Mouse (Mus musculus) liver, postnatal 0 days (tissue): Measurements from ENCODE around the gene Ltbr. TPM values are rescaled to one million over a fixed set of nuclear protein-coding genes. Genes with fewer than 3 reads are reported as not detected.
"Not testable (repeated sequence)": the region's sequence is repeated elsewhere in the genome, so short reads cannot be mapped to it uniquely, and the experiment has no call there.

Experiments
- ATAC-seq: fragments of 200-750 bp; cut with Nextera tagmentation; 2 replicates; pipeline ENCODE4 v1.8.0; 2017; ENCODE audit warnings: mild to moderate bottlenecking, moderate library complexity
- DNase-seq: peaks from one replicate; pipeline ENCODE4 v3.0.0-alpha.2; 2016
- H3K27ac ChIP-seq: fragments of 300-500 bp; sonication (generic); 2 replicates; pipeline ENCODE4 v1.5.1; 2014; ENCODE audit warnings: antibody characterized with exemption, moderate library complexity, mild to moderate bottlenecking, low read depth
- H3K27me3 ChIP-seq: fragments of 300-500 bp; sonication (generic); 2 replicates; pipeline ENCODE4 v1.6.1; 2014; ENCODE audit warnings: low read length, control low read depth, mixed read lengths; ENCODE audit not compliant: insufficient read depth
- H3K36me3 ChIP-seq: fragments of 300-500 bp; sonication (generic); replicated peaks from 2 replicates; pipeline ENCODE4 v1.6.1; 2014; ENCODE audit warnings: mild to moderate bottlenecking, control low read depth, low read length, moderate library complexity, mixed read lengths; ENCODE audit not compliant: insufficient read depth
- H3K4me1 ChIP-seq: fragments of 300-500 bp; sonication (generic); 2 replicates; pipeline ENCODE4 v1.6.1; 2014; ENCODE audit warnings: antibody characterized with exemption, mild to moderate bottlenecking, control low read depth; ENCODE audit not compliant: insufficient read depth
- H3K4me2 ChIP-seq: fragments of 300-500 bp; sonication (generic); 2 replicates; pipeline ENCODE4 v1.6.1; 2014; ENCODE audit warnings: low read depth, mild to moderate bottlenecking, low read length, moderate library complexity, mixed read lengths
- H3K4me3 ChIP-seq: fragments of 300-500 bp; sonication (generic); 2 replicates; pipeline ENCODE4 v1.5.1; 2014; ENCODE audit warnings: low read depth, low read length
- H3K9ac ChIP-seq: fragments of 300-500 bp; sonication (generic); replicated peaks from 2 replicates; pipeline ENCODE4 v1.6.1; 2014; ENCODE audit warnings: mild to moderate bottlenecking, moderate library complexity
- H3K9me3 ChIP-seq: fragments of 300-500 bp; sonication (generic); 2 replicates; pipeline ENCODE4 v1.6.1; 2016; ENCODE audit warnings: mild to moderate bottlenecking, control low read depth, low read length, mixed read lengths
- CTCF ChIP-seq: sonication (generic); IDR thresholded peaks from 2 replicates; pipeline ENCODE4 v1.5.1; 2016; ENCODE audit warnings: antibody characterized with exemption, low read depth
- EP300 ChIP-seq: IDR thresholded peaks from 2 replicates; pipeline ENCODE4 v1.6.1; 2016; ENCODE audit warnings: antibody characterized with exemption, low read depth, mild to moderate bottlenecking
- WGBS: fragments of 180-500 bp; shearing (Covaris S2); extraction: QIAGEN DNeasy Blood & Tissue Kit; methylation state at CpG from one replicate; pipeline ENCODE4 v1.1.7; 2014; ENCODE audit not compliant: insufficient replicate concordance; 5-methylcytosine and 5-hydroxymethylcytosine counted together
- polyA plus RNA-seq: library from polyadenylated mRNA; unstranded; fragments of >200 nt; fragmentation: Nextera tagmentation; extraction: Ambion mirVana; gene quantifications from 2 replicates; pipeline ENCODE4 v1.2.1, GENCODE M21; 2015

Gene Ltbr
- polyA plus RNA-seq, 1 experiment from 2014 or later: 31.8 TPM

DNA sequence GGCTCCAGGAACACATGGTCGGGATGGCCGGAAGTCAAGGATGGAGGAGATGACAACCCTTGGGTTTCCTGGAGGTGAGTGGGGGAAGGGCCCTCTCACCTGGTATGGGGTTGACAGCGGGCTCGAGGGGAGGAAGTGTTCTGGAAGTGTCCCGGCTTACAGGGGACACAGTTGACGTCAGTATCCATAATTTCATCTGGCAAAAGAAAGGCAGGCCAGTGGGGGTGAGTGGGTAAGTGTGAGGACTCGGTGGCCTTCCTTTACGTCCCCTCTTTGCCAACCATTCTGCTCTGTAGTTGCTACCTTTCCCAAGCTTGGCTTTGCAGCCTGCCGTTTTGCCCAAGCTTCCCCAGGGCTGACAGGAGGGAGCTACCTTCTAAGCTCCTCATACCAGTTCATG, 1.5 kb downstream of the Ltbr start:
- DNase-seq (no peak), ATAC-seq (no peak)
- H3K27ac ChIP-seq: no peak overlapping the region
- peak overlapping the region; percentile 88; the same call in 1 of the 2 replicates for H3K9ac ChIP-seq
- H3K4me3 ChIP-seq: peak overlapping the region; percentile 68
- TF ChIP-seq EP300: no peak
- no peak for TF ChIP-seq CTCF
- peaks cover 16% of the 10 kb centered on the region for H3K4me1 ChIP-seq
- no peaks in the 10 kb centered on the region for H3K27me3 ChIP-seq
- WGBS: 75% methylated on average over 9 of the region's 9 CpGs
- H3K9me3 ChIP-seq: no peaks in the 10 kb centered on the region
- H3K4me2 ChIP-seq: peak overlapping the region; percentile 81
- peaks cover 8% of the 10 kb centered on the region for H3K36me3 ChIP-seq

- no peak overlapping the region for H3K4me3 ChIP-seq
- no peak for DNase-seq
- no peaks in the 10 kb centered on the region for H3K9me3 ChIP-seq
- peaks cover 13% of the 10 kb centered on the region for H3K36me3 ChIP-seq
- peak; percentile 9; the same call in 1 of the 2 replicates for ATAC-seq
- 0 out of 2 replicates have a peak overlapping the region, but pooled peaks have one; percentile 30 for H3K27ac ChIP-seq
- peaks cover 15% of the 10 kb centered on the region for H3K4me1 ChIP-seq
- no peak overlapping the region for H3K4me2 ChIP-seq
- no peaks in the 10 kb centered on the region for H3K27me3 ChIP-seq
- WGBS: 77% methylated on average over 5 of the region's 5 CpGs
- H3K9ac ChIP-seq: peak overlapping the region; percentile 26; the same call in 1 of the 2 replicates
- peak; percentile 27 for TF ChIP-seq CTCF
- TF ChIP-seq EP300: no peak
Measured at GRCm38 (mm10) chr6:125309406-125309805, 4.3 kb downstream of the Ltbr start.

GRCm38 (mm10) chr6:125308921-125309320, 4.8 kb downstream of the Ltbr start:
- no peak overlapping the region for H3K4me2 ChIP-seq
- peaks cover 13% of the 10 kb centered on the region for H3K36me3 ChIP-seq
- peaks cover 10% of the 10 kb centered on the region for H3K4me1 ChIP-seq
- no peak overlapping the region for H3K27ac ChIP-seq
- DNase-seq (no peak), ATAC-seq (no peak)
- H3K4me3 ChIP-seq: no peak overlapping the region
- no peaks in the 10 kb centered on the region for H3K9me3 ChIP-seq
- peak overlapping the region; percentile 26; the same call in 1 of the 2 replicates for H3K9ac ChIP-seq
- WGBS: 56% methylated on average over 13 of the region's 13 CpGs
- H3K27me3 ChIP-seq: no peaks in the 10 kb centered on the region
- TF ChIP-seq CTCF (no peak), EP300 (no peak)

GRCm38 (mm10) chr6:125307091-125307490, 6.6 kb downstream of the Ltbr start:
- ATAC-seq (no peak), DNase-seq (no peak)
- no peak overlapping the region for H3K27ac ChIP-seq
- H3K9ac ChIP-seq: no peak overlapping the region
- no peaks in the 10 kb centered on the region for H3K27me3 ChIP-seq
- 81% methylated on average over 5 of the region's 5 CpGs for whole genome bisulfite sequencing
- no peaks in the 10 kb centered on the region for H3K9me3 ChIP-seq
- H3K4me1 ChIP-seq: peaks cover 5% of the 10 kb centered on the region
- H3K36me3 ChIP-seq: peaks cover 13% of the 10 kb centered on the region
- TF ChIP-seq EP300: no peak
- TF ChIP-seq CTCF: no peak
- H3K4me3 ChIP-seq: no peak overlapping the region
- no peak overlapping the region for H3K4me2 ChIP-seq

DNA sequence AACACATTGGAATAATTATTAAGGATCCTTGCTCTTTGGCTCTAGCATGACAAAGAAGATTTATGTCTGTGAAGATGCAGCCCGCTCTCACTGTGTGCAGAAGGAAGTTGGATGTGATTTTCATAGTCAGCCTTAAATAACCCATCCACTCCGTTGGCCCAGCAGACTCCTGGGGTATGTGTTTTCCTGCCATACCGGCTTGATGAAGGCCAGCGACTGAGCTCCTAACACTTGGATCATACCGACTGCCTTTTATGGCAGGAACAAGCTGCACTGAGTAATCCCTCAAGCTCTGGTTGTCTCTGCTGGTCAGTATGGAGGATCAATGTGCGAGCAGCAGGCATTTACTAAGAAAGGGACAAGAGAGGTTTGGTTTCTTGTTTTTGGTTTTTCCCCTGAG, 8.2 kb downstream of the Ltbr start:
- WGBS: 77% methylated on average over 6 of the region's 6 CpGs
- TF ChIP-seq EP300: no peak
- DNase-seq: no peak

DNA sequence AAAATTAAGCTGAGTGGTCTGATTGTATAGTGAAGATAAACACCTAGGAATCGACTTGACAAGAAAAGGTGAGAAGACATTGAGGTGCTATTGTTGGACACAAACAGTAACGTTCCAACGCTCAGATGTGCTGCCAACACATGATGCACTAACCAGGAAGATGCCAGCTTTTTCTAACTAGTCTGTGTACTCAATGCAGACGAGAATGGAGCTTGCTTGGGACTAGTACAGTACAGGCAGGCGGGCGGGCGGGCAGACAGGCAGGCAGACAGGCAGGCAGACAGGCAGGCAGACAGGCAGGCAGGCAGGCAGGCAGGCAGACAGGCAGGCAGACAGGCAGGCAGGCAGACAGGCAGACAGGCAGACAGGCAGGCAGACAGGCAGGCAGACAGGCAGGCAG, 9.3 kb downstream of the Ltbr start:
- H3K4me2 ChIP-seq, H3K4me1 ChIP-seq, ATAC-seq, H3K27ac ChIP-seq, H3K27me3 ChIP-seq, H3K4me3 ChIP-seq, H3K9me3 ChIP-seq, H3K9ac ChIP-seq, H3K36me3 ChIP-seq, DNase-seq: not testable (repeated sequence)
- 82% methylated on average over 7 of the region's 7 CpGs for WGBS

More for the DNA sequence above, 8.2 kb downstream of the Ltbr start:
- no peaks in the 10 kb centered on the region for H3K27me3 ChIP-seq
- H3K36me3 ChIP-seq: peaks cover 11% of the 10 kb centered on the region
- H3K27ac ChIP-seq: no peak overlapping the region
- no peak overlapping the region for H3K9ac ChIP-seq
- no peak overlapping the region for H3K4me3 ChIP-seq
- H3K4me2 ChIP-seq: no peak overlapping the region
- 0 out of 2 replicates have a peak, but pooled peaks cover 2% of the 10 kb centered on the region for H3K4me1 ChIP-seq
- no peak for ATAC-seq
- no peaks in the 10 kb centered on the region for H3K9me3 ChIP-seq

GRCm38 (mm10) chr6:125303242-125303641, 10.4 kb downstream of the Ltbr start:
- no peak for DNase-seq
- no peak for TF ChIP-seq CTCF
- TF ChIP-seq EP300: no peak
- Histone ChIP-seq H3K4me2 (no peak overlapping the region), H3K27ac (no peak overlapping the region), H3K4me3 (no peak overlapping the region), H3K4me1 (no peaks in the 10 kb centered on the region), H3K9ac (no peak overlapping the region), H3K9me3 (no peaks in the 10 kb centered on the region), H3K27me3 (no peaks in the 10 kb centered on the region), H3K36me3 (peaks cover 6% of the 10 kb centered on the region)
- WGBS: 81% methylated on average over 4 of the region's 4 CpGs
- ATAC-seq: no peak
